Mouse (Mus musculus) E14TG2a.4 (cell line): Measurements from ENCODE around the gene BC035044.
"Not testable (repeated sequence)": the region's sequence is repeated elsewhere in the genome, so short reads cannot be mapped to it uniquely, and the experiment has no call there.

Experiments used
- H3K27me3 ChIP-seq: 2 replicates; pipeline ENCODE4 v1.6.1; 2014; ENCODE audit warnings: low read length, control low read depth; ENCODE audit not compliant: insufficient read depth
- H3K36me3 ChIP-seq: 2 replicates; pipeline ENCODE4 v1.6.1; 2014; ENCODE audit warnings: low read length, control low read depth; ENCODE audit not compliant: insufficient read depth
- H3K4me1 ChIP-seq: replicated peaks from 2 replicates; pipeline ENCODE4 v1.6.1; 2014; ENCODE audit warnings: low read depth, low read length, control low read depth
- H3K4me3 ChIP-seq: replicated peaks from 2 replicates; pipeline ENCODE4 v1.5.1; 2014; ENCODE audit warnings: mild to moderate bottlenecking, low read length
- H3K9me3 ChIP-seq: 2 replicates; pipeline ENCODE4 v1.6.1; 2014; ENCODE audit warnings: low read length, control low read depth
- CTCF ChIP-seq: conservative IDR thresholded peaks from 2 replicates; pipeline ENCODE4 v1.5.1; 2014; ENCODE audit warnings: low read length
- NANOG ChIP-seq: IDR thresholded peaks from 2 replicates; pipeline ENCODE4 v1.6.1; 2014; ENCODE audit warnings: borderline replicate concordance, low read length, mixed read lengths
- POU5F1 ChIP-seq: IDR thresholded peaks from 2 replicates; pipeline ENCODE4 v1.6.1; 2014; ENCODE audit warnings: low read length, borderline replicate concordance

Gene BC035044

DNA sequence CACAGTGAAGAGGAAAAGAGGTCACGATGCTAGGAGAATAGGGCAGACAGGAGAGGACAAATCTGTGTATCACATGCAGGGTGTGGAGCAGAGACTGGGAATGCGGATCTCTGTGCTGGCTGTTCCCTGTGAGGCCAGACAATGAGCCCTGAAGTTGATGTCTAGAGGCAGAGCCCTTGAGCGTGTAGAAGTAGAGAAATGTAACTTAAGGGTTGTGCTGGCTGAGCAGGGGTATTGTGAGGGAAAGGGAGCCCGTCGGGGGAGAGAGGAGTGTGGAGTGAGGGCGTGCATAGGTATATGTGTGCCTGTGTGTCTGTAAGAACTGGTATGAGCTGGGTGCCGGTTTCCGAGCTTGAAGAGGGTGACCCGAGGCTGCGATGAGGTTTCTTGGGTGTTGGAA is 88.4 kb downstream of the BC035044 start:
- TF ChIP-seq POU5F1 (no peak), NANOG (no peak), CTCF (no peak)
- H3K9me3 ChIP-seq: peaks cover 22% of the 10 kb centered on the region
- peak overlapping the region; percentile 56 for H3K4me3 ChIP-seq
- peaks cover 11% of the 10 kb centered on the region for H3K4me1 ChIP-seq
- no peaks in the 10 kb centered on the region for H3K27me3 ChIP-seq
- no peaks in the 10 kb centered on the region for H3K36me3 ChIP-seq

DNA sequence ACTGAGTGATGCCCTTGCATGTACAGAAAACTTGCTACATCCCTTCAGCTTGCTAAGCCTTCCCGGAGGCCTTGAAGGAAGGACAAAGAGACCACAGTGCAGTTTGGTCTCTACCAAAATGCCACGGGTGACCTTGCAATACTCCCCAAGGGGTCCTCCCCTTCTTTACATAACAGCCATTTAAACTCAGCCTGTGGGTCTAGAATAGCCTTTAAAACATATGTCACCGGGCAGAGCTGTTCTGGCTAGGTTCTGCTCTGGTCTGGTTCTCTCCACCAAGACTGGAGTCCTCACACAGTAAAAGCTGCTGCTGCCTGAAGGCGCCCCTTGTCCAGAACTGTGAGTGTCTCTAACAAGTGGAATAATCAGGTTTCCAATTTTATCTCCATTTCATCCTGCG is 90.2 kb downstream of the BC035044 start:
- not testable (repeated sequence) for H3K36me3 ChIP-seq, H3K27me3 ChIP-seq, H3K4me3 ChIP-seq
- peaks cover 13% of the 10 kb centered on the region for H3K9me3 ChIP-seq
- H3K4me1 ChIP-seq: peaks cover 16% of the 10 kb centered on the region

DNA sequence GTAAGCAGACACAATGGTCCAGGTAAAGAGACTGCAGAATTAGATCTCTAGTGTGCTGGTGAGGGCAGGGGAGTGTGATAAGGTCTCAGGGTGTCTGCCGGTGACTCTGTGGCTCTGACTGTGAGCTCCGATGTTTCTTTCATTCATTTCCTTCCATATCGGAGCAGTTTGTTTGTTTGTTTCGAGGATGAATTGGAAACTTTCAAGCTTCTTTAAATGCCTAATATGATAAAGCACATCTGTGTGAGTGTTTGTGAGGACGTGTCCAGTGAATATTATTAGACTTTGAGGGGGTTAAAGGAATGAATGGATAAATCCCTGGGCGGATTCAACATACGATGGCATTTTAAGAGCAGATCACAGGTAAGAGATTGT is 91.0 kb downstream of the BC035044 start:
- TF ChIP-seq NANOG (no peak), CTCF (no peak; the same call in 1 of the 2 replicates), POU5F1 (no peak)
- peak overlapping the region; percentile 85 for H3K4me3 ChIP-seq
- H3K36me3 ChIP-seq: no peaks in the 10 kb centered on the region
- no peaks in the 10 kb centered on the region for H3K27me3 ChIP-seq
- peaks cover 13% of the 10 kb centered on the region for H3K9me3 ChIP-seq
- peaks cover 16% of the 10 kb centered on the region for H3K4me1 ChIP-seq

DNA sequence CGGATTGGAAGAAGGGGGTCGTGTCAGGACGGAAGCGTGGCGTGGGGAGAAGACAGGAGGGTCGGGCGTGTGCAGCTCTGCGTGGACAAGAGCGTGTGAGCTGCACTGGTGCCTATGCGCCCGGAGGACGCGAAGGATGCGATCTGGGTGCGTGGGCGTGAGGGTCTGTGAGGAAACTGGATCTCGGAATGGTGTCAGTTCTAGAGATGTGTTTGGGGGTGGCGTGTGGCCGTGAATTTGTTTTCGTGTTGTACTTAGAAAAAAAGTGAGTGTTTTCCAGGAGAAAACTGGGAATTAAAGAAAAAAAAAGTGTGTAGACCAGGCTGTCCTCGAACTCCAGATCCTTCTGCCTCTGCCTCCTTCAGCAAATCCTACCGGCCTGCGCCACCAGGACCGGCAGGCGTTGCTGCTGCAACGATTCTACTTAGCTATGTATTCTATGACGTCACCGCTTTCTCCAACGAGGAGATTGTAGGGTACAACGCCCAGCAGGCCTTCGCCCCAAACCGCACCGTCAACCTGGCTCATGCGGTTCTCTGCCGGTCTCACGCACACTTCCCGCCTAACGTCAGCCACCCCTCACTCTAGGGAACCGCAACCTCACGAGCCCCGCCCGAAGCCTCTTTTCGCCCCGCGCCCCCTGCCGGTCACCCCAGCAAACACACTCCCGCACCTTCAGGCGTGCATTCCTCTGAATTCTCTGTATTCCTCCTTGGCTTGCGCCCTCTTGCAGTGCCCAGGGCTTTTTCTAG is 91.6 kb downstream of the BC035044 start:
- H3K4me1 ChIP-seq: peaks cover 16% of the 10 kb centered on the region
- H3K36me3 ChIP-seq, H3K27me3 ChIP-seq: not testable (repeated sequence)
- TF ChIP-seq CTCF: peak; percentile 27
- H3K4me3 ChIP-seq: peak overlapping the region; percentile 85
- H3K9me3 ChIP-seq: peaks cover 13% of the 10 kb centered on the region
